Mouse (Mus musculus): ENCODE results near the gene Jag1. TPM values are rescaled to one million over a fixed set of nuclear protein-coding genes. Genes with fewer than 3 reads are reported as not detected.

The Jag1 gene
- total RNA-seq (2014; fragmentation: Nextera tagmentation) (0.13 TPM in 1 of 2 replicates, not detected in the other), total RNA-seq (2017) (0.26 and 0.41 TPM in 2 replicates)

GRCm38 (mm10) chr2:137116025-137116674 lies at the start of gene Jag1:
TSS of gene Jag1 (minus strand) at chr2:137116644.
- 0 out of 2 replicates have a peak, but pooled peaks have one; percentile 2 for ATAC-seq (replicated peaks; ENCODE audit: poor library complexity, severe bottlenecking)

- ATAC-seq (replicated peaks; ENCODE audit: poor library complexity, severe bottlenecking): no peak
Measured at GRCm38 (mm10) chr2:137156018-137156417, 39.6 kb upstream of the Jag1 start.

DNA sequence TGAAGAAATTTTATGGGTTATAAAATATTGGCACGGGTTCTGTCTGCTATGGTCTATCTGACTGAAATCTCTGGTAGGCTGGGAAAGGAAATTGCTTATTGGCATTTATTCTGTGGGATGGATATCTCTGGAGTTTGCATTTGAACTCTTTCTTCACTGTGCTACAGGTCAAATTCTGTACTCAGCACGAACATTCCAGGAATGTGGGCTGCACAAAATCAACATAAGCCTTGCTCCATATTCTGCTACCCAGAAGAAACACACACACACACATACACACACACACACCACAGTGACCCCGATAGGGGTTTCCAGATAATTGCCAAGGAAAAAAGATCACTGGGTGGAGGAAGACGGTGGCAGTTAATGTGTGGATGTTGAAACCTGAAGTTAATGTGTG lies 37.4 kb upstream of the Jag1 start:
- ATAC-seq (replicated peaks; ENCODE audit: poor library complexity, severe bottlenecking): no peak

DNA sequence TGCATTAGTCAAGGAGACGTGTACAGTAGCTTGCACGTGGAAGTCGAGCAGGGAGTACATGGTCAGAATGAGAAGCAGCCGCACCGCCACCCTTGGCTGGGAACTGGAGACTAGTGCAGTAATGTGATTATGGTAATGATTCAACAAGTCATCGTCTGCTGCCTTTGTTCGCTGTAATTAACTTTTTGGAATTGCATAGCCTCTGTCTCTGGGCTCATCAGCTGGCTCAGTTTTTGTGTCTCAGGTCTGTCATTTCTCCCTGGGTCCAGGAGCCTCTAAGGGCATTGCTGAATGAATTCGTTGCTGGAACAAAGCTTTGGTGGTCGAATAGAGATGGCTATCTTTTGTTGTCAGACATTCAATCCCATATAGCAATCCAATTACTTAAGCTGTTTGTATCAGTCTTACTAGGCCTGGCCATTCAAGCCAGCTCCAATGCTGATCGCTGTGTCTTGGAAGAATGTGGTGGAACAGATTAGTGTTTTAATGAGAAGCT lies 36.8 kb upstream of the Jag1 start:
- ATAC-seq (replicated peaks; ENCODE audit: poor library complexity, severe bottlenecking): no peak

DNA sequence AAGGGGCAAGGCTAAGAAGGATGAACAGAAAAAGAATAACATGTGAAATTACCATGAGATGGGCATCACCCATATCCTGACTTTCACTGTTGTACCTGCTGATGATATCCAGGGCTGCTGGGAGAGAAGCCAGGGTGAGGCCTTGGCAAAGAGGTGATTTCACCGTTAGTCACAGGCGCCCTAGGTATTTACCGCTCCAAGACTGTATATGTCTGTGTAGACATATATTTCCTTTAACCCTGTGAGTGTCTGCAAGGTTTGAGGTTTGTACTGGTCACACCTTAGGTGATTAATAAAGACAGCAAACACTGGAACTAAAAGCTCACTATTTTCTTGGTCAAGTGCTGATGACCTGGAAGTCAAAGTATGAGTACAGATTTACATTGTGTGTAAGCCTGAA lies 34.5 kb upstream of the Jag1 start:
- no peak for ATAC-seq (replicated peaks; ENCODE audit: poor library complexity, severe bottlenecking)

DNA sequence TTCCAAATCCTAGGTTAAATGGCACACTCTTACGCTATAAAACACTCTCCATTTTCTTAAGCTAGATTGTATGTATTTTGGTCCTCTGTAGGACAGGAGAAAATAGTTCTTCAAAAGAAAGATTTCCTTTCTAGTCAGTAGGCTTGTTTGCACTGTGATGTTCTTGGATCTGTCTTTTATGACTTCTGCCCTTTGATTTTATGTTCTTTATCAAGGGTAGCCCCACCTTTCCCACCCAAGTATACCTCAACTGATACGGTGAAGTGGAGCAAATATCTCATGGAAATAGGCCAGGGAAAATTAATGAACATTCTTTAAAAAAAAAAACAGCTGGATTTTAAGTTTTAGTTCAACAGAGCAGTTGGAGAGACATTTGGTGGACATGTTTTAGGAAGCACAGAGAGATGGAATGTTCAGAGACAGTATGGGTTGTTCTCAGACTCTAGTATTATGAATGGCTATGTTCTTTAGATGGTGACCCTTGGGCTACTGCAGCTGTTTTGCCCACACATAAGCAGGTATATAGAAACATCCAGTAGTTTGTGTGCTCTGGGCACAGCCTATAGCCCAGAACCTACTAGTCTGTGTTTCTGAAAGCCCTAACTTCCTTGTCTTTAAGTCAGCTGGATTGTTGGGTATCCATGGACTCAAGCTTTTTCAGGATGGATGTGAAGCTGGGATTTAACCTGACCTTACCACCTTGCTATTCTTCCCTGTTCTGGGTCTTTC lies 30.7 kb upstream of the Jag1 start:
- ATAC-seq (replicated peaks; ENCODE audit: poor library complexity, severe bottlenecking): no peak

DNA sequence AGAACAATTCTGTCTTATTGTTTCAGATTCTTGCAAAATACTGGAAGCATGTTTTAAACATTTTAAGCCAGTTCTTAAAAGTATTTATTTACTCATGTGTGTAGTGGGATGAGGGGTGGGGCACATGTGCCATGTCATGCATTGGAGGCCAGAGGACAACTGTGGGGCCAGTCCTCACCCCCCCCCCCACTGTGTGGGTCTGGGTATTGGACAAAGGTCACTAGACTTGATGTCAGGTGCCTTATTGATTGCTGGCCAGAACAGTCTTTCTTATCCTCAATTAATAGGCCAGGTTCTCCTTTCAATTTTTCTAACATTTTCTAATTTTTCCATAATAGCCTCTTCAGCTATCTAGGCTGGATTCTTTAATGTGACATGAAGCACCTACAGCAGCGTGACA lies 21.6 kb upstream of the Jag1 start:
- ATAC-seq (replicated peaks; ENCODE audit: poor library complexity, severe bottlenecking): no peak

DNA sequence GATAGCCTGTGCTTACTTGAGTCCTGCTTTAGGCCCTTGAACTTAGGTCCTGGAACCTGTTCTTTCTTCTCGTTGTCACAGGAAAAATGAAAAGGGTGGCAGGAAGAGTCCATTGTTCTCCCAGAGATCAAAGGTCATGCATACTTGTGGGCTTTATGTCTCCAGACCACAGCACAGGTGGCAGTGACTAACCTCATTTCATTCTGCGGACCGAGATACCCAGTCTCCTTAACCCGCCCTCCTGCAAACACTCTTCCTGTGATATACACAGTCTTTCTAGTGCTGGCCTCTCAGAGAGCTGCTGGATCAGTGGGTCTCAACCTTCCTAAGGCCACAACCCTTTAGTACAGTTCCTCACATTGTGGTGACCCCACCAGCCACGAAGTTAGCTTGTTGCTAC lies 17.6 kb upstream of the Jag1 start:
- ATAC-seq (replicated peaks; ENCODE audit: poor library complexity, severe bottlenecking): no peak

DNA sequence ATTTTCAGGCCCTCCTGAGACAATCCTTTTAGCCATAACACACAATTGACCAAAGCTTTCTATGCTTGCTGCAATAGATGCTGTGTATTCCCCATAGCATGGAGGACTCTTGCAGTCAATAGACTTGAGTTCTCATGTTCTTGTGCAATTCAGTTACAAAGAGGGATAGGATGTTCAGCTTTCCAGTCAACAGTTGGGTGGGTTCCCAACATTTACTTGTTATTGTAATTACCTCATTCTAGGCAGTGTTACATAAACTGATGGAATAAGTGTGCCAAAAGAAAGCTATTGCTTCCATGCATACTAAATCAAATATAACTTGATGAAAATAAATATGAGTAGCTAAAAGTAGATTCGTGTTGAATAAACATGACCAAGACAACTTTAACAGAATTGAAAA lies 8.4 kb upstream of the Jag1 start:
- ATAC-seq (replicated peaks; ENCODE audit: poor library complexity, severe bottlenecking): no peak

DNA sequence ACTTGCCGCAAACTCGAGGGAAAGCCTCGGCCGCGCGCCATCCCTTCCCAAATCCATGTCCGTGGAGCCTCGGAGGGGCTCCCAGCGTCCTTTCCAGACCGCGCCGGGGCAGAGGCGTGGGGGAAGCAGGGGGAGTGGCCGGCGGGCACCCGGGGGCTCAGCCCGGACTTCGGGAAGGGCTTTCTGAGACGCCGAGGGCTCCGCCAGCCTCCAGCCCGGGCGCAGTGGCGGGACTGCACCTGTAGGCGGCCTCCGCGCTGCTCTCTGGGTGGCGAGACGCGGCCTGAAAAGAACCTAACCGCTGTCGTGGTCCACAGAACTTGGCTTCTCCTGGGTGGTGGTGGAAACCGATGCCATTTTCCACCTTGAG lies 862 bp upstream of the Jag1 start:
- ATAC-seq (replicated peaks; ENCODE audit: poor library complexity, severe bottlenecking): peak; percentile 43

- ATAC-seq (replicated peaks; ENCODE audit: poor library complexity, severe bottlenecking): peak; percentile 28
Measured at GRCm38 (mm10) chr2:137116675-137117320, 354 bp upstream of the Jag1 start.

DNA sequence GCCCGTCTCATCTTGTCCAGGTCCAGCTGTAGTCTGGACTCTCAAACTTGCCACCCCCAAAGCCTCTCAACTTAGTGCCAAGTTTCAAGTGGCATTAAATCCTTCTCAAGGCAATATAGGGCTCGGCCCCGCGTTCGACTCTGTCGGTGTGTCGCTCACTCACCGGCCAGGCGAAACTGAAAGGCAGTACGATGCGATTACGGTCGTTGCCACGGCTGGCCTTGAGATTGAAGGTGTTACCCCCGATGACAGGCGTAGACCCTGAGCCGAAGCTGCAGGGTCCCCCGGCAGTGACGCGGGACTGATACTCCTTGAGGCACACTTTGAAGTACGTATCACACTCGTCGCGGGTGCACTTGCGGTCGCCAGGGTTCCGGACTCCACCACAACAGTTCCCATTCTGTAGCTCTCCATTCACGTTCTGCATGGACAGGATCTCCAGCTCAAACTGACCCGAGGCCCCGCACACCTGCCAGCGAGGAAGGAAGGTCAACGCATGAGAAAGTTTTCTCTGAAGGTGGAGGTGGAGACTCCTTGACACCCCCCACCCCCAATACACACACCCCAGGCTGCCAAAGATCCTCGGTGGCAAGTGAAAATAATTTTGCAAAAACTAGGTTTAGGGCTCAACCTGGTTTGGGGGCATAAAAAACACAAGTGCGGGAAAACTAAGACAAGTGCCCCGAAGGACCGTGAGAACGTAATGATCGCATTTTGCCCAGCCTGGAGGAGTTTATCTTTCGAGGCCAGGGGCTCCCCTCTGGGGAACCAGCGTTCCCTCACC lies 1.0 kb downstream of the Jag1 start:
- ATAC-seq (replicated peaks; ENCODE audit: poor library complexity, severe bottlenecking): peak; percentile 7

GRCm38 (mm10) chr2:137114248-137115096 lies 2.0 kb downstream of the Jag1 start:
- ATAC-seq (replicated peaks; ENCODE audit: poor library complexity, severe bottlenecking): peak; percentile 68

DNA sequence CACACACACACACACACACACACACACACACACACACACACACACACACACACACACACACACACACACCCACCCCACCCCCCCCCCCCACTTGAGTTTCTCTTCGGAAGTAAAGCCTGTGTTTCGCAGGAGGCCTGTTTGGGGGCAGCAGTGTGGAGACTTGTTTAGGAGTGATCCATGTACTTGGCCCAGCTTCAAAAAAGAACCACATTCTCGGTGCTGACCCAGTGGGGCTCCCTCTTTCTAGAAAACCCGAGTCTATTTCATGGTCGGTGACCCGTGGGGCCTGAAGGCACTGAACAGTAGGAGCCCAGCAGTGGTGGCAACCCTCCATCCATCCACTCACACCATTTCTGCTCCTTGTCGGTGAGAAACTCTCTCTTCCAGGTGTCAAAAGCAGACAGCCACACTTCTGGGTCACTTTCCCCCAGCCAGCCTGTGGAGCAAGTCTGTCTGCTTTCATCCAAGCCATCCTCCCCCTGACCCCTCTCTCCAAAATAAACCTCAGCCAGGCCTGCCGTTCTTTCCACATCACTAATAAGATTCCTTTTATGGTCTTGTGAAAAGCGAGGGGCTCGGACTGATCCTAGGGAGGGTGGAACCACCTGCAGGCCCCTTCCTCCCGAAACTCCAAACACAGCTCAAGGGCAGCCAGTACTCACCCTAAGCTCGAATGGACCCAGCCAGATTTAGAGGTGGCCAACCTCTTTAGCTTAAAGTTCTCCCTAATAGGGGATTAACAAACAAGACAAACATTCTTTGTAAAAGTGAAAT lies 3.0 kb downstream of the Jag1 start:
- no peak for ATAC-seq (replicated peaks; ENCODE audit: poor library complexity, severe bottlenecking)

- no peak for ATAC-seq (replicated peaks; ENCODE audit: poor library complexity, severe bottlenecking)
Measured at GRCm38 (mm10) chr2:137110214-137110898, 6.1 kb downstream of the Jag1 start.

GRCm38 (mm10) chr2:137109321-137110213 lies 6.9 kb downstream of the Jag1 start:
- no peak for ATAC-seq (replicated peaks; ENCODE audit: poor library complexity, severe bottlenecking)

GRCm38 (mm10) chr2:137107946-137108345 lies 8.5 kb downstream of the Jag1 start:
- ATAC-seq (replicated peaks; ENCODE audit: poor library complexity, severe bottlenecking): no peak

All from granulocyte monocyte progenitor cell, adult 5-6 weeks (primary cell).